Mouse (Mus musculus) lung, embryonic 14.5 days (tissue): ENCODE data around the gene Gm10408. TPM values are rescaled to one million over a fixed set of nuclear protein-coding genes. Genes with fewer than 3 reads are reported as not detected.
"Not testable (repeated sequence)": the region's sequence is repeated elsewhere in the genome, so short reads cannot be mapped to it uniquely, and the experiment has no call there.

ENCODE experiments used
- ATAC-seq: fragments of 200-750 bp; cut with Nextera tagmentation; 2 replicates; pipeline ENCODE4 v1.8.0; 2017; ENCODE audit warnings: mild to moderate bottlenecking, moderate TSS enrichment, moderate library complexity; ENCODE audit not compliant: insufficient read depth
- DNase-seq: peaks from one replicate; pipeline ENCODE4 v3.0.0-alpha.2; 2015
- H3K27ac ChIP-seq: fragments of 300-500 bp; sonication (generic); 2 replicates; pipeline ENCODE4 v1.5.1; 2014; ENCODE audit warnings: low read depth, mild to moderate bottlenecking, moderate library complexity
- H3K27me3 ChIP-seq: fragments of 300-500 bp; sonication (generic); 2 replicates; pipeline ENCODE4 v1.6.1; 2014; ENCODE audit warnings: low read length, control low read depth; ENCODE audit not compliant: insufficient read depth
- H3K36me3 ChIP-seq: fragments of 300-500 bp; sonication (generic); 2 replicates; pipeline ENCODE4 v1.6.1; 2014; ENCODE audit warnings: control low read depth; ENCODE audit not compliant: insufficient read depth
- H3K4me1 ChIP-seq: fragments of 300-500 bp; sonication (generic); 2 replicates; pipeline ENCODE4 v1.6.1; 2014; ENCODE audit warnings: antibody characterized with exemption, control low read depth; ENCODE audit not compliant: insufficient read depth
- H3K4me2 ChIP-seq: fragments of 300-500 bp; sonication (generic); 2 replicates; pipeline ENCODE4 v1.6.1; 2014; ENCODE audit warnings: mild to moderate bottlenecking
- H3K4me3 ChIP-seq: fragments of 300-500 bp; sonication (generic); 2 replicates; pipeline ENCODE4 v1.5.1; 2014; ENCODE audit warnings: low read depth, low read length
- H3K9ac ChIP-seq: fragments of 300-500 bp; sonication (generic); 2 replicates; pipeline ENCODE4 v1.6.1; 2014
- H3K9me3 ChIP-seq: fragments of 300-500 bp; sonication (generic); 2 replicates; pipeline ENCODE4 v1.6.1; 2016; ENCODE audit warnings: low read depth, low read length, control low read depth
- WGBS: fragments of 180-500 bp; shearing (Covaris S2); extraction: QIAGEN DNeasy Blood & Tissue Kit; methylation state at CpG from one replicate; pipeline ENCODE4 v1.1.7; 2014; 5-methylcytosine and 5-hydroxymethylcytosine counted together
- polyA plus RNA-seq: library from polyadenylated mRNA; unstranded; fragments of >200 nt; fragmentation: Nextera tagmentation; extraction: Ambion mirVana; gene quantifications from 2 replicates; pipeline ENCODE4 v1.2.1, GENCODE M21; 2014

Gene Gm10408
- not detected in 2 replicates for polyA plus RNA-seq

GRCm38 (mm10) chr14:3449079-3449478, at the start of gene Gm10408:
Gene Gm10408, plus strand, starts transcription at chr14:3449379.
- not testable (repeated sequence) for H3K36me3 ChIP-seq, H3K4me3 ChIP-seq, H3K4me2 ChIP-seq, ATAC-seq, DNase-seq, H3K27me3 ChIP-seq, H3K27ac ChIP-seq, H3K4me1 ChIP-seq, H3K9ac ChIP-seq, H3K9me3 ChIP-seq
- WGBS: no CpG with 5 or more reads among the region's 3 CpGs

GRCm38 (mm10) chr14:3412314-3412713, 36.9 kb upstream of the Gm10408 start, which contains the start of gene Gm10409:
Gene Gm10409, plus strand, starts transcription at chr14:3412614.
- not testable (repeated sequence) for H3K9ac ChIP-seq, H3K27ac ChIP-seq, H3K4me3 ChIP-seq, ATAC-seq, H3K4me2 ChIP-seq, H3K27me3 ChIP-seq, H3K9me3 ChIP-seq, H3K36me3 ChIP-seq, H3K4me1 ChIP-seq, DNase-seq
- WGBS: no CpG with 5 or more reads among the region's 32 CpGs

- not testable (repeated sequence) for DNase-seq, H3K4me1 ChIP-seq, H3K9ac ChIP-seq, H3K4me3 ChIP-seq, H3K9me3 ChIP-seq, H3K27me3 ChIP-seq, H3K36me3 ChIP-seq, ATAC-seq, H3K4me2 ChIP-seq, H3K27ac ChIP-seq
- WGBS: no CpG with 5 or more reads among the region's 2 CpGs
These were observed 21.4 kb upstream of the Gm10408 start, which contains the start of gene Gm3005 for GRCm38 (mm10) chr14:3427803-3428202. Gene Gm3005, plus strand, starts transcription at chr14:3428103.

Other genes starting within 250 kb of the Gm10408 start
- gene D830030K20Rik, start 240.9 kb upstream of the Gm10408 start, polyA plus RNA-seq: 4.9 and 5.6 TPM in 2 replicates
- not detected in 2 replicates for gene Gm2956, start 116.8 kb upstream of the Gm10408 start, polyA plus RNA-seq
- not detected in 2 replicates for gene Gm10413, start 54.3 kb upstream of the Gm10408 start, polyA plus RNA-seq
- gene Gm10409, start 36.8 kb upstream of the Gm10408 start, polyA plus RNA-seq: 1.2 and 1.3 TPM in 2 replicates
- 0.59 and 0.64 TPM in 2 replicates for gene Gm3005, start 21.3 kb upstream of the Gm10408 start, polyA plus RNA-seq
- not detected in 2 replicates for gene Gm3012, start 185.1 kb downstream of the Gm10408 start, polyA plus RNA-seq
- 1.2 and 1.3 TPM in 2 replicates for gene Gm3020, start 202.7 kb downstream of the Gm10408 start, polyA plus RNA-seq
- not detected in 2 replicates for gene Gm3043, start 239.4 kb downstream of the Gm10408 start, polyA plus RNA-seq